Mouse (Mus musculus): ENCODE results near the gene Zfp217.

DNA sequence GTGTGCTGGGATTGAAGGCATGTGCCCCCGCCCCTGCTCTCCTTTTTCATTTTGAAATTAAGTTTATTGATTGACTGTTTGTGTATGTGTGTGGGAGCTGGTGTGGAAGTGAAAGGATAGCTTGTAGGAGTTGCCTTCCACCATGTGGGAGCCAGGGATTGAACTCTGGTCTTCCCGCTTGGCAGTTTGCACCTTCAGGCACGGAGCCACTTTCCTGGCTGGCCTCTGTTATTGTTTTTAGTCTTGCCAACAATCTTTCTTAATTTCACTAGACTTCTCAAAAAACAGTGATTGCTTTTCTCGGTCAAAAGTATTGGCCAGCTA lies 35.9 kb upstream of the Zfp217 start:
- TF ChIP-seq TAL1 (IDR thresholded peaks at IDR 0.05; ENCODE audit: low read length) (no peak), GATA1 (IDR thresholded peaks at IDR 0.05; ENCODE audit: low read length) (no peak)

Measured in erythroblast, embryonic 14.5 days (primary cell).